Mouse (Mus musculus) layer of hippocampus, postnatal 36 days (tissue): Measurements from ENCODE around the gene Olfr98. TPM values are rescaled to one million over a fixed set of nuclear protein-coding genes. Genes with fewer than 3 reads are reported as not detected.

Experiments used
- total RNA-seq, 2 experiments: library from RNA; stranded (reverse); gene quantifications; 2 replicates each; pipeline ENCODE4 v1.2.3; 2021

The Olfr98 gene
- total RNA-seq, 2 experiments from 2014 or later = not detected

Other genes starting within 250 kb of the Olfr98 start
- gene Mog, start 240.4 kb downstream of the Olfr98 start, total RNA-seq = 10 to 100 TPM; 67.6 to 72.6 TPM
- 100 to 1,000 TPM; 688 to 703 TPM for gene Gabbr1, start 217.8 kb downstream of the Olfr98 start, total RNA-seq
- not detected for gene Olfr90, start 175.2 kb downstream of the Olfr98 start, total RNA-seq
- not detected for gene Olfr91, start 165.5 kb downstream of the Olfr98 start, total RNA-seq
- not detected for gene Olfr92, start 143.7 kb downstream of the Olfr98 start, total RNA-seq
- gene Olfr93, start 102.3 kb downstream of the Olfr98 start, total RNA-seq = not detected
- not detected for gene Ubd, start 69.9 kb downstream of the Olfr98 start, total RNA-seq
- gene Olfr94, start 62.8 kb downstream of the Olfr98 start, total RNA-seq = not detected
- not detected for gene Olfr95, start 50.6 kb downstream of the Olfr98 start, total RNA-seq
- gene Olfr96, start 43.6 kb downstream of the Olfr98 start, total RNA-seq = not detected
- gene Olfr97, start 26.4 kb downstream of the Olfr98 start, total RNA-seq = not detected
- 1 to 10 TPM; 1.5 to 2.0 TPM for gene H2-M3, start 6.5 kb upstream of the Olfr98 start, total RNA-seq
- not detected for gene Olfr99, start 19.7 kb upstream of the Olfr98 start, total RNA-seq
- gene Olfr101, start 40.6 kb upstream of the Olfr98 start, total RNA-seq = not detected
- gene Olfr102, start 53.3 kb upstream of the Olfr98 start, total RNA-seq = not detected
- not detected for gene Olfr103, start 75.9 kb upstream of the Olfr98 start, total RNA-seq
- not detected for gene Olfr104-ps, start 95.8 kb upstream of the Olfr98 start, total RNA-seq
- not detected for gene Olfr105-ps, start 115.3 kb upstream of the Olfr98 start, total RNA-seq
- not detected for gene Olfr106-ps, start 126.6 kb upstream of the Olfr98 start, total RNA-seq
- not detected for gene Olfr107, start 135.5 kb upstream of the Olfr98 start, total RNA-seq
- gene Olfr108, start 181.7 kb upstream of the Olfr98 start, total RNA-seq = not detected
- gene Olfr109, start 195.2 kb upstream of the Olfr98 start, total RNA-seq = not detected
- gene H2-M2, start 219.8 kb upstream of the Olfr98 start, total RNA-seq = not detected
- not detected for gene Olfr110, start 228.7 kb upstream of the Olfr98 start, total RNA-seq
- not detected for gene Olfr111, start 244.3 kb upstream of the Olfr98 start, total RNA-seq